Mouse (Mus musculus) kidney, postnatal 0 days (tissue): ENCODE measurements around the gene Hist1h2aa. TPM values are rescaled to one million over a fixed set of nuclear protein-coding genes. Genes with fewer than 3 reads are reported as not detected.

ENCODE experiments used
- ATAC-seq: fragments of 200-750 bp; cut with Nextera tagmentation; replicated peaks from 2 replicates; pipeline ENCODE4 v1.8.0; 2017; ENCODE audit warnings: low read depth, moderate number of reproducible peaks, moderate TSS enrichment, moderate library complexity; ENCODE audit not compliant: low FRiP score
- DNase-seq: peaks from one replicate; pipeline ENCODE4 v3.0.0-alpha.2; 2016; ENCODE audit warnings: low spot score
- H3K27ac ChIP-seq: fragments of 300-500 bp; sonication (generic); 2 replicates; pipeline ENCODE4 v1.5.1; 2014; ENCODE audit warnings: mild to moderate bottlenecking
- H3K27me3 ChIP-seq: fragments of 300-500 bp; sonication (generic); 2 replicates; pipeline ENCODE4 v1.6.1; 2014; ENCODE audit warnings: low read length, mixed read lengths; ENCODE audit not compliant: insufficient read depth
- H3K36me3 ChIP-seq: fragments of 300-500 bp; sonication (generic); 2 replicates; pipeline ENCODE4 v1.6.1; 2014; ENCODE audit warnings: low read length, mixed read lengths; ENCODE audit not compliant: insufficient read depth
- H3K4me1 ChIP-seq: fragments of 300-500 bp; sonication (generic); replicated peaks from 2 replicates; pipeline ENCODE4 v1.6.1; 2014; ENCODE audit warnings: antibody characterized with exemption, low read length, mixed read lengths; ENCODE audit not compliant: insufficient read depth
- H3K4me2 ChIP-seq: fragments of 300-500 bp; sonication (generic); 2 replicates; pipeline ENCODE4 v1.6.1; 2014; ENCODE audit warnings: mild to moderate bottlenecking, low read length, moderate library complexity, mixed read lengths
- H3K4me3 ChIP-seq: fragments of 300-500 bp; sonication (generic); replicated peaks from 2 replicates; pipeline ENCODE4 v1.5.1; 2014; ENCODE audit warnings: low read depth, low read length
- H3K9ac ChIP-seq: fragments of 300-500 bp; sonication (generic); 2 replicates; pipeline ENCODE4 v1.6.1; 2014; ENCODE audit warnings: low read depth, low read length
- H3K9me3 ChIP-seq: fragments of 300-500 bp; sonication (generic); replicated peaks from 2 replicates; pipeline ENCODE4 v1.6.1; 2016; ENCODE audit warnings: low read length, inconsistent platforms, mixed read lengths
- CTCF ChIP-seq: IDR thresholded peaks from 2 replicates; pipeline ENCODE4 v1.5.1; 2016; ENCODE audit warnings: antibody characterized with exemption, low read depth, mild to moderate bottlenecking, moderate library complexity
- whole genome bisulfite sequencing: fragments of 180-500 bp; shearing (Covaris S2); extraction: QIAGEN DNeasy Blood & Tissue Kit; methylation state at CpG from one replicate; pipeline ENCODE4 v1.1.7; 2014; 5-methylcytosine and 5-hydroxymethylcytosine counted together
- polyA plus RNA-seq: library from polyadenylated mRNA; unstranded; fragments of >200 nt; fragmentation: Nextera tagmentation; extraction: Ambion mirVana; gene quantifications from 2 replicates; pipeline ENCODE4 v1.2.1, GENCODE M21; 2015

Hist1h2aa gene
- polyA plus RNA-seq, 1 experiment from 2014 or later = not detected

DNA sequence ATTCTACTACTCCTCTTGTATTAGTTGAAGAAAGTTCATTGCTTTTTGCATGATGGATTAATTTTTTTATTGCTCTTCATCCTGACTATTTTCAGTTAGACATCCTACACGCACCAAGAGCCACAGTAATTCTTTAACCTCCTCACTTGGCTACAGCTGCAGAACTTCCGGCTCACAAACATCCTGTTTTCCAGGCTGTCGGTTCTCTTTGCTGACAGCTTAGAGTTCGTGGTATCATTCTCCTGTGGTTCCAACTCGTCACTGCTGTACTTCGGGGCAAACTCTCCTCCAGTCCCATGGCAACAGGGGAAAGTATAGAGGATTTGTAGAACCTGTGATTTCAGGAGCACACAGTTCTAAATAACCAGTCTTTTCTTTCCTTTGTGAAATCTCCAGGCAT is 36.0 kb upstream of the Hist1h2aa start:
- Histone ChIP-seq H3K4me2 (no peak overlapping the region), H3K36me3 (no peaks in the 10 kb centered on the region)

DNA sequence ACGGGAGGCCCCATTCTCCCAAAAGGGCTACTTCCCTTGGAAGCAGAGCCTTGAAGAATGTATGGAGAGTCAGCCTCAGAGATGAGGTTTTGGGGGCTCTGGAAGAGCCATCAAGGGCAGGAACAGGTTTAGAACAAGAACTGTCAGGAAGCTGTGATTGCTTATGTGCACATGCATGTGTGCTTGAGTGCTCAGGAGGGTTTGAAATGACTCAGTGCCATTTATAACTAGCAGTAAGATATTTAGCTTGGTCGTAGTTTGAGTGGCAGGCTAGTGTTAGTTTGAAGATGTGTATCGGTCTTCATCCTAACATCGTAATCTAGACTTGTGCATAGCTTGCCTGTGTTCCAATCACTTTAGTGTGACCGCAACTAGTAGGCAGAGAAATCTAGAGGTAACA is 27.4 kb upstream of the Hist1h2aa start:
- Histone ChIP-seq H3K4me3 (no peak overlapping the region), H3K36me3 (no peaks in the 10 kb centered on the region), H3K27ac (no peak overlapping the region), H3K4me2 (no peak overlapping the region), H3K9ac (no peak overlapping the region), H3K9me3 (no peaks in the 10 kb centered on the region), H3K27me3 (no peaks in the 10 kb centered on the region), H3K4me1 (no peaks in the 10 kb centered on the region)
- DNase-seq (no peak), ATAC-seq (no peak)
- WGBS = 90% methylated on average over 5 of the region's 5 CpGs
- TF ChIP-seq CTCF = no peak

More for the DNA sequence above, 36.0 kb upstream of the Hist1h2aa start:
- no peak for TF ChIP-seq CTCF
- H3K4me1 ChIP-seq = no peaks in the 10 kb centered on the region
- H3K4me3 ChIP-seq = no peak overlapping the region
- no peaks in the 10 kb centered on the region for H3K9me3 ChIP-seq
- DNase-seq = peak; percentile 68
- no peak for ATAC-seq
- 9% methylated on average over 6 of the region's 6 CpGs for WGBS
- H3K27me3 ChIP-seq = no peaks in the 10 kb centered on the region
- no peak overlapping the region for H3K9ac ChIP-seq
- H3K27ac ChIP-seq = no peak overlapping the region

DNA sequence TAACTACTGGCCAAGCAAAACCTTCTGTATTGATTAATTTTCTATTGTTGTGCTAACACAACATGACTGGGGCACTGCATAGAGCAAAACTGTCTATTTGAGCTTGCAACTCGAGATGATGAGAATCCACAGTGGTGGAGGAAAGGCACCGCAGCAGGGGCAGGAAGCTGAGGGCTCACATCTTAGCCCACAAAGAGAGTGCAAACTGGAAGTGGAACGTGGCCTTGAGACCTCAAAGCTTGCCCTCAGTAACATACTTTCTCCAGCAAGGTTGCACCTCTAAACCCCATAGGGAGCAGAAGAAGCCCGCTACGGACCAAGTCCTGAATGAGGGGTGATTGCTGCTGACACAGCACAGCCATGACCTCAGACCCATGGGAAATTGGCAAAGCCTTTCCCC is 24.1 kb upstream of the Hist1h2aa start:
- H3K27ac ChIP-seq = no peak overlapping the region

DNA sequence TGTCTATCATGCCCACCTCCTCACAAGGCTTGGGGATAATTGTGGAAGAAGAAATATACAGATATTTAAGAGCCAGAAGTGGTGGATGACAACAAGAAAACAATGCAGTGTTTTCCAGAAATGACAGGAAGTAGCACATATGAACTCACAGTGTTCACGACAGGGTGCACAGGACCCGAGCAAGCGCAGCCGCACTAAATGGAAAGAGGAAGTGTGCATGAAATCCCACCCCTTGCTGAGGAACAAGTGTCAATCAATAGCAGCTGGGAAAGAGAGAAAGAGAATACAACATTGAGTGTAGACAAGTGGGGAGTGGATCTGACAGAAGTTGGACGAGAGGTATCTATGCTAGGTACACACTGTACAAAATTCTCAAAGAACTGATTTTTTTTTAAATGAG is 22.9 kb upstream of the Hist1h2aa start:
- 78% methylated on average over 5 of the region's 5 CpGs for WGBS
- Histone ChIP-seq H3K27ac (no peak overlapping the region), H3K27me3 (no peaks in the 10 kb centered on the region), H3K9ac (no peak overlapping the region), H3K4me1 (peaks cover 17% of the 10 kb centered on the region), H3K4me3 (no peak overlapping the region), H3K4me2 (no peak overlapping the region), H3K36me3 (no peaks in the 10 kb centered on the region), H3K9me3 (no peaks in the 10 kb centered on the region)
- ATAC-seq (no peak), DNase-seq (no peak)
- TF ChIP-seq CTCF = no peak

More for the DNA sequence above, 24.1 kb upstream of the Hist1h2aa start:
- no peaks in the 10 kb centered on the region for H3K36me3 ChIP-seq
- no peak overlapping the region for H3K4me3 ChIP-seq
- peaks cover 12% of the 10 kb centered on the region for H3K4me1 ChIP-seq
- 78% methylated on average over 5 of the region's 5 CpGs for WGBS
- no peaks in the 10 kb centered on the region for H3K9me3 ChIP-seq
- ATAC-seq (no peak), DNase-seq (no peak)
- H3K27me3 ChIP-seq = no peaks in the 10 kb centered on the region
- no peak for TF ChIP-seq CTCF
- no peak overlapping the region for H3K4me2 ChIP-seq
- H3K9ac ChIP-seq = no peak overlapping the region

DNA sequence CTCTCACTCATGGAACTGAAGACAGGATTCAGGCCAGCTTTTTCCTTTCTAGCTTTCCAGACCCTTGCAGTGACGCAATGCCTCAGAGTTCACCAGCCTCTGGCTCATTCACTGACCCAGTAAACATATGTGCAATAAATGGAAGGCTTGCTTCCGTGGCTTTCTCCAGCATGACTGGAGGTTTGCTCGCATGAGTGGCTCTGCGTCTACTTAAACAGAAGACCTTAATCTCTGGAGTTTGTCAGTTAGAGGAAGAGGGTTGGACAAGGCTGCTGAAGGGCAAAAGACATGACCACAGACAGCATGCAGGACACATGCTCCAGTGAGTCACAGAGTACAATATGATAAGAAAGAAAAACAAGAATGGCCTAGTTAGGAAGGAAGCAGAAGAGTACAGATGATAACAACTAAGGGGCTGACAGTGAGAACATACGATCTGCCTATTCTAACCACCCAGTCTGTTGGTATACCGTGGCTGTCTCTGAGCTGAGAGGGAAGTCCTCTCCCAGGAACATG is 20.4 kb upstream of the Hist1h2aa start:
- H3K9me3 ChIP-seq = no peaks in the 10 kb centered on the region
- ATAC-seq = peak; percentile 88
- no peak overlapping the region for H3K4me2 ChIP-seq
- DNase-seq = peak; percentile 64
- H3K9ac ChIP-seq = no peak overlapping the region
- H3K27me3 ChIP-seq = no peaks in the 10 kb centered on the region
- no peaks in the 10 kb centered on the region for H3K36me3 ChIP-seq
- peak overlapping the region; percentile 75 for H3K27ac ChIP-seq
- WGBS = 15% methylated on average over 6 of the region's 6 CpGs
- H3K4me3 ChIP-seq = no peak overlapping the region
- no peak for TF ChIP-seq CTCF
- H3K4me1 ChIP-seq = peaks cover 17% of the 10 kb centered on the region

DNA sequence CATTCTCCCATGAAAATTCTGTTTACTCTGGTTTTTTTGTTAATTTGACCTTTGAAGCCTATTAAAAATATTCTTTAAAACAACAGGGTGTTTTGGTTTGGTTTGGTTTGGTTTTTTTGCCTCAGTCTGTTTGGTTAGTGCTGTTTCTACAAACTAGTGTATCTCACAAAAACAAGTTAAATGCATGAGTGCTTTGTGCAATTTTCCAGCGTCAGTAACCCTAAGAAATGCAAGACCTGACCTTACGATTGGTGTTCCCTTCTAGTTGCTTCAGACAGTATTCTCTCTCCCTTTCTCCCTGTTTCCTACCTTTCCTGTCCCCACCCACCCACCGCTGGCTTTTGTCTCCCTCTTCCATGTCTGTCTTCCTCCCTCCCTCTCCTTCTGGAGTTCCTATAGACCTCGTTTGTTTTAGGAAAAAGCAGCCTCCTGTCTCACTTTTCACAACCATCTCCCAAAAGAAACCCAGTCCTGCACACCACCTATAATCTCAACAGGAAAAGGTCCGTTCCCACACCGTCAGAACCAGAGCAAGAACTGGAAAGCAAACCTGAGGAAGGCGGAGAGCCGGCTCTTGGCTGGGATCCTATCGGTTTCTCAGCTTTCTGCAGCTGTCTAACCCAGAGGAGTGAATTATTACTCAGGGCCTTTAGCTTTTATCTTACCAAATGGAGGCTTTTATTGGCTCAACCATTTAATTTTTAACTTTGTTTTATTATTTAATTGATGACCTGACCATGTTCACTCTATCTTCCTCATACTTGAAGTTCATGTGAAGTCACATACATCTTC is 19.7 kb upstream of the Hist1h2aa start, which contains the start of gene Slc17a4:
TSS of gene Slc17a4 (minus strand) at position 634 of the 792 bp plus-strand sequence.
- Histone ChIP-seq H3K27me3 (no peaks in the 10 kb centered on the region), H3K36me3 (no peaks in the 10 kb centered on the region), H3K9ac (no peak within 1 kb of the TSS), H3K9me3 (no peaks in the 10 kb centered on the region), H3K4me1 (peaks cover 17% of the 10 kb centered on the region), H3K4me2 (peak within 1 kb of the TSS; percentile 32), H3K27ac (peak within 1 kb of the TSS; percentile 75), H3K4me3 (no peak within 1 kb of the TSS)
- ATAC-seq = no peak; the same call in 1 of the 2 replicates
- peak; percentile 63 for DNase-seq
- TF ChIP-seq CTCF = no peak
- 16% methylated on average over 9 of the region's 9 CpGs for WGBS
